Mouse (Mus musculus) liver, embryonic 14.5 days (tissue): ENCODE measurements around the gene Pcdh9. TPM values are rescaled to one million over a fixed set of nuclear protein-coding genes. Genes with fewer than 3 reads are reported as not detected.

Source experiments
- ATAC-seq: fragments of 200-750 bp; cut with Nextera tagmentation; 2 replicates; pipeline ENCODE4 v1.8.0; 2017; ENCODE audit warnings: moderate number of reproducible peaks, mild to moderate bottlenecking, moderate library complexity; ENCODE audit not compliant: insufficient read depth
- DNase-seq, 3 experiments: peaks; one replicate each; pipeline ENCODE4 v3.0.0-alpha.2; 2012 to 2013; ENCODE audit warnings: low read depth in 3 of 3, low spot score in 3 of 3
- H3K27ac ChIP-seq: fragments of 300-500 bp; sonication (generic); 2 replicates; pipeline ENCODE4 v1.5.1; 2014; ENCODE audit warnings: moderate library complexity, mild to moderate bottlenecking, control low read depth, inconsistent platforms
- H3K27me3 ChIP-seq: fragments of 300-500 bp; sonication (generic); 2 replicates; pipeline ENCODE4 v1.6.1; 2014; ENCODE audit warnings: mild to moderate bottlenecking, low read length, moderate library complexity; ENCODE audit not compliant: control insufficient read depth, insufficient read depth
- H3K36me3 ChIP-seq: fragments of 300-500 bp; sonication (generic); replicated peaks from 2 replicates; pipeline ENCODE4 v1.6.1; 2014; ENCODE audit warnings: low read depth; ENCODE audit not compliant: control insufficient read depth, insufficient read depth
- H3K4me1 ChIP-seq, 2 experiments: fragments of 200-500 bp in 1 of 2; fragments of 300-500 bp in 1 of 2; sonication (generic) in 1 of 2; replicated peaks; 2 replicates each; pipeline ENCODE4 v1.6.1; 2012 to 2014; ENCODE audit warnings: antibody characterized with exemption in 1 of 2, inconsistent platforms in 1 of 2, low read length in 1 of 2; ENCODE audit not compliant: control insufficient read depth in 2 of 2, insufficient read depth in 2 of 2
- H3K4me2 ChIP-seq: fragments of 300-500 bp; sonication (generic); 2 replicates; pipeline ENCODE4 v1.6.1; 2014; ENCODE audit warnings: low read depth, mild to moderate bottlenecking, control low read depth, moderate library complexity
- H3K4me3 ChIP-seq, 2 experiments: fragments of 200-500 bp in 1 of 2; fragments of 300-500 bp in 1 of 2; sonication (generic) in 1 of 2; 2 replicates each; pipeline ENCODE4 v1.5.1; 2012 to 2014; ENCODE audit warnings: low read depth in 2 of 2, low read length in 2 of 2, mild to moderate bottlenecking in 2 of 2, control low read depth in 1 of 2, inconsistent platforms in 1 of 2, moderate library complexity in 1 of 2; ENCODE audit not compliant: insufficient read depth in 1 of 2
- H3K9ac ChIP-seq: fragments of 300-500 bp; sonication (generic); replicated peaks from 2 replicates; pipeline ENCODE4 v1.6.1; 2014; ENCODE audit warnings: mild to moderate bottlenecking, control low read depth, moderate library complexity
- H3K9me3 ChIP-seq: fragments of 300-500 bp; sonication (generic); 2 replicates; pipeline ENCODE4 v1.6.1; 2016; ENCODE audit warnings: low read length, mixed read lengths; ENCODE audit not compliant: control insufficient read depth
- CTCF ChIP-seq: IDR thresholded peaks from 2 replicates; pipeline ENCODE4 v1.5.1; 2016; ENCODE audit warnings: antibody characterized with exemption, low read depth, control low read depth
- EP300 ChIP-seq: IDR thresholded peaks from 2 replicates; pipeline ENCODE4 v1.6.1; 2016; ENCODE audit warnings: antibody characterized with exemption, low read depth
- WGBS: fragments of 180-500 bp; shearing (Covaris S2); extraction: QIAGEN DNeasy Blood & Tissue Kit; methylation state at CpG from one replicate; pipeline ENCODE4 v1.1.7; 2014; ENCODE audit not compliant: insufficient replicate concordance; 5-methylcytosine and 5-hydroxymethylcytosine counted together
- polyA plus RNA-seq, 2 experiments: library from polyadenylated mRNA; depleted of rRNA in 1 of 2; stranded (reverse) in 1 of 2; unstranded in 1 of 2; fragments of >200 nt; fragmentation: Nextera tagmentation in 1 of 2; extraction: Ambion mirVana in 1 of 2; gene quantifications; 2 replicates each; pipeline versions ENCODE4 v1.2.1 to v1.2.3; 2012 to 2014

The Pcdh9 gene
- polyA plus RNA-seq, 2 experiments = 0.06 to 0.23 TPM

DNA sequence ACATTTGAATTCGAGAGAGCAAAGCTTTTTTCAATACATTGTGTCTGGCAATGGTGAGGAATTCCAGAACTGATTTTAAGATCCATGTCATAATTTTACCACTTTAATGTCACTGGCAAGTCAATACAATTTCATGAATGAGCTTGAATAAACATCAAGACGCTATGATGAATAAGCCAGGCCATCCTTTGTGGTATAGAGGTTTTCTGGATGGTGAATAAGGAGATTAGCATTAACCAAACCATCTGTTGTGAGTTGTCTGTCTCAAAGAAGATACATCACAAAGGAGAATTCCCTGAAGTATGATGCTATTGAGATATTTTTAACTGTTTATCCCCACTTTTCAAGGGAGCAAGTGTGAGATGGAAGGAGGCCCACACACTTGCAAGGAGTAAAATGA, 602.1 kb downstream of the Pcdh9 start:
- no peaks in the 10 kb centered on the region for H3K9me3 ChIP-seq
- H3K9ac ChIP-seq = no peak overlapping the region
- no peaks in the 10 kb centered on the region for H3K27me3 ChIP-seq
- no peak for DNase-seq
- no peak for ATAC-seq
- H3K27ac ChIP-seq = no peak overlapping the region
- WGBS = 40% methylated on average over 2 of the region's 2 CpGs
- H3K4me2 ChIP-seq = no peak overlapping the region
- no peaks in the 10 kb centered on the region for H3K36me3 ChIP-seq
- no peak overlapping the region for H3K4me3 ChIP-seq
- TF ChIP-seq CTCF (no peak), EP300 (no peak)
- H3K4me1 ChIP-seq = no peaks in the 10 kb centered on the region

GRCm38 (mm10) chr14:93287642-93288041, 602.8 kb downstream of the Pcdh9 start:
- 38% methylated on average over 1 of the region's 1 CpGs for WGBS
- DNase-seq = no peak

DNA sequence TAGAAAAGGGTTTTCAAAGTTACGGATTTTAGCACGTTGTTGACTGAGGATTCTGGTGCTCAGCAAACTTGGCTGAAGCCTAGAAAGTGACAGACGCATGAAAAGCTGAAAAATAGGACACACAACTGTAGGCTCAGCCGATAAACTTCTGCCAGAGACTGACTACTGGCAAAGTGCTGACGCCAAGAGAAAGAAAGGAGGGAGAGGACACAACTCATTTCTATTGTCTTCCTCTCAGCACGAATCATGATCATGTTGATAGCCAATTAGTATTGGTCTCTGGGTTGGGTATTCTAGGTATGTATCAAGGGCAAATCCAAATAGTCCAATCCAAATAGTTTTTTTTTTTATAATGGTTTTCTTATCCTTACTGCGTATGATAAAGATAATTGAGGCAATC, 605.3 kb downstream of the Pcdh9 start:
- no peaks in the 10 kb centered on the region for H3K9me3 ChIP-seq
- no peak for TF ChIP-seq CTCF
- TF ChIP-seq EP300 = no peak
- ATAC-seq (no peak), DNase-seq (no peak)
- H3K4me1 ChIP-seq = no peaks in the 10 kb centered on the region
- H3K4me2 ChIP-seq = no peak overlapping the region
- H3K36me3 ChIP-seq = no peaks in the 10 kb centered on the region
- no peak overlapping the region for H3K4me3 ChIP-seq
- no peak overlapping the region for H3K9ac ChIP-seq
- H3K27me3 ChIP-seq = no peaks in the 10 kb centered on the region
- 62% methylated on average over 7 of the region's 7 CpGs for WGBS
- no peak overlapping the region for H3K27ac ChIP-seq

More at GRCm38 (mm10) chr14:93287642-93288041, 602.8 kb downstream of the Pcdh9 start:
- H3K36me3 ChIP-seq = no peaks in the 10 kb centered on the region
- ATAC-seq = no peak
- H3K27ac ChIP-seq = no peak overlapping the region
- no peak overlapping the region for H3K4me2 ChIP-seq
- no peaks in the 10 kb centered on the region for H3K9me3 ChIP-seq
- H3K27me3 ChIP-seq = no peaks in the 10 kb centered on the region
- TF ChIP-seq CTCF (no peak), EP300 (no peak)
- no peak overlapping the region for H3K9ac ChIP-seq
- no peak overlapping the region for H3K4me3 ChIP-seq
- H3K4me1 ChIP-seq = no peaks in the 10 kb centered on the region

GRCm38 (mm10) chr14:93284009-93284408, 606.5 kb downstream of the Pcdh9 start:
- Histone ChIP-seq H3K27ac (no peak overlapping the region), H3K27me3 (no peaks in the 10 kb centered on the region), H3K36me3 (no peaks in the 10 kb centered on the region), H3K4me3 (no peak overlapping the region), H3K9me3 (no peaks in the 10 kb centered on the region), H3K4me2 (no peak overlapping the region), H3K9ac (no peak overlapping the region), H3K4me1 (no peaks in the 10 kb centered on the region)
- TF ChIP-seq CTCF = no peak
- TF ChIP-seq EP300 = no peak
- peak in 2 of 3 experiments; percentile 1 to 2 for DNase-seq
- 55% methylated on average over 3 of the region's 3 CpGs for WGBS
- ATAC-seq = no peak

GRCm38 (mm10) chr14:93275661-93276060, 614.8 kb downstream of the Pcdh9 start:
- Histone ChIP-seq H3K27me3 (no peaks in the 10 kb centered on the region), H3K27ac (no peak overlapping the region), H3K4me3 (no peak overlapping the region), H3K9me3 (no peaks in the 10 kb centered on the region), H3K4me1 (no peaks in the 10 kb centered on the region), H3K9ac (no peak overlapping the region), H3K36me3 (no peaks in the 10 kb centered on the region), H3K4me2 (no peak overlapping the region)
- ATAC-seq (no peak), DNase-seq (no peak)
- TF ChIP-seq EP300 (no peak), CTCF (no peak)

DNA sequence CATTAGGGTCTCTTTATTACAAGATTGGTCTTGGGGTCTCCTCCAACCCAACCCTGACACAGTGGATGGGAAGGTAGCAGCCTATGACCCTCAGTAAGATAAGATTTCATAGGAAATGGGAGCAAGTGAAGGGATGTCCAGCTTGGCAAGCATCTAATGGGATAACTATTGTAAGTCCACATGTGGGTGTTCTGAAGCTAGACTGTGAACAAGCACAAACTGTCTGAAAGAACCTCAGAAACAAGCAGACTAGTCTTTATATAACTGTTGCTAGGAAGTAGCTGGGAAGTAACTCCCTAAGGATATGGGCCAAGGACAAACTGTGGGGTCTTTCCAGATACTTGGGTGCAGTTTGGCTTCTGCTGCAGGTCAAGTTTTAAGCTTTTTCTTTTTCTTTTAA, 615.7 kb downstream of the Pcdh9 start:
- Histone ChIP-seq H3K4me2 (no peak overlapping the region), H3K9ac (no peak overlapping the region), H3K36me3 (no peaks in the 10 kb centered on the region), H3K27me3 (no peaks in the 10 kb centered on the region), H3K9me3 (no peaks in the 10 kb centered on the region), H3K27ac (no peak overlapping the region), H3K4me3 (no peak overlapping the region), H3K4me1 (no peaks in the 10 kb centered on the region)
- DNase-seq (no peak), ATAC-seq (no peak)
- TF ChIP-seq CTCF (no peak), EP300 (no peak)
